Mouse (Mus musculus): ENCODE results near the gene Txlna. TPM values are rescaled to one million over a fixed set of nuclear protein-coding genes. Genes with fewer than 3 reads are reported as not detected.
A peak's percentile ranks its signal among the peaks of the same experiment; 100 is the strongest.

Txlna gene
- polyA plus RNA-seq (2014; fragmentation: Nextera tagmentation; extraction: Ambion mirVana), result 104 and 108 TPM in 2 replicates

DNA sequence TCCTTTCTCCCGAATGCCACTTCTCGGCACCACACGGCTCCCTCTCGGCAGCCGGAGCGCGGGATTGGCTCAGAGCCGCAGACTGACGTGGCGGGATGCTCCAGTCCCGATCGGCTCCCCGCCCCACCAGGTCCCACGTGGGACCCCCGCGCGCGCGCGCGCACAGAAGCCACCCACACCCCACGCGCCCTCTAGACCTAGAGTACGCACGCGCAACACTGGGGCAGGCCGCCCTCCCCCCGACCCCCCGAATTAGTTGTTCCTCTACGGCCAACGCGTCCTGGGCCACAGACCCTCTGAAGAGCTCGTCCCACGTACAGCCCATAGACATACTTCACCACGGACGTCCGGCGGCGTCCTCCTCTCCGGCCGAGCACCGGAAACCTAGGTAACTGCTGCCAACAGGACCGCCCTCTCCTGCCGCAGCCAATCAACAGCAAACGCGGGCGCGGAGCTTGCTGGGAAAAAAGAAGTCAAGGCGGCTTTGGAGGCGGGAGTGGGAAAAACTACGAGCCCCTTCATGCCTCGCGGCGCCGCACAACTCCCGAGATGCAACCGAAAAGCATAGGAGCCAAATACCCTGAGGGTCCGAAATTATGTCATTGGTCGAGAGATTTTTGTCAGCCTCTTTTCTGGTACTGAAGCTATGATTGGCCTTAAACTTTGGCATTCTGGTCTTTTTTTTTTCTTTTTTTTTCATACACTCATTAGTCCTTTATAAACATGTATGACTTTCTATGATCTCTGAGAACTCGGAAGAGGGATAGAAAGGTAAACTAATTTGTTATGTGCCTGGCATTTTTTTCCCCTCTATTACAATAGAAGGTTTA, at the start of gene Txlna:
Txlna (minus strand) TSS at position 428 of the 830 bp plus-strand sequence.
- Histone ChIP-seq H3K27ac (ENCODE audit: low read depth, low read length) (peak within 1 kb of the TSS; percentile 76), H3K9ac (ENCODE audit: low read length) (peak within 1 kb of the TSS; percentile 76), H3K9me3 (ENCODE audit: control insufficient read depth, low read length) (no peaks in the 10 kb centered on the region), H3K4me2 (ENCODE audit: low read depth) (peak within 1 kb of the TSS; percentile 96), H3K4me3 (ENCODE audit: low read depth, low read length) (peak within 1 kb of the TSS; percentile 67), H3K4me1 (ENCODE audit: control insufficient read depth, insufficient read depth, low read length) (peaks cover 11% of the 10 kb centered on the region), H3K27me3 (ENCODE audit: control insufficient read depth, insufficient read depth, low read length) (no peaks in the 10 kb centered on the region), H3K36me3 (ENCODE audit: control insufficient read depth, insufficient read depth, low read length) (peaks cover 18% of the 10 kb centered on the region)
- ATAC-seq (ENCODE audit: insufficient read depth, low FRiP score, low TSS enrichment), result peak; percentile 94
- WGBS, result under 1% methylated on average over 60 of the region's 60 CpGs
- peak; percentile 98 for DNase-seq (ENCODE audit: low spot score)

DNA sequence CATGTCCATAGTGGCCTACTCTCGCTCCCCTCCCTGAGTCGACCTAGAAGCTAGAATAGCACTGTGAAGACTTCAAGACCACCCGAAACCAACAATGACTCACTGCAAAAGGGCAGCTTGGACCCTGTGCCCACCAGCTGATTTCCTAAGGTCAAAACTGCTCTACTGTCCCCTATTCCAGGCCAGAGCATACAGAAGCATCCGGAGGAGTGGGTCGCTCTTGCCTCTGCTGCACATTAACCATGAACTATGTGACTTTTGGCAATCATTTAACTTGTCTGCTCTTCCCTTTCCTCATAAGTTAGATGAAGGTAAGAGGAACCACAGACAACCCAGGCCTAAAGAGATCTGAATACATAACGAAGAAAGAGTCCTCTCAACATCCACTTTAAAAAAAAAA, 43.7 kb upstream of the Txlna start:
- Histone ChIP-seq H3K9ac (ENCODE audit: low read length) (no peak overlapping the region), H3K9me3 (ENCODE audit: control insufficient read depth, low read length) (no peaks in the 10 kb centered on the region), H3K36me3 (ENCODE audit: control insufficient read depth, insufficient read depth, low read length) (peaks cover 28% of the 10 kb centered on the region), H3K4me2 (ENCODE audit: low read depth) (no peak overlapping the region), H3K4me3 (ENCODE audit: low read depth, low read length) (no peak overlapping the region), H3K4me1 (ENCODE audit: control insufficient read depth, insufficient read depth, low read length) (no peaks in the 10 kb centered on the region), H3K27me3 (ENCODE audit: control insufficient read depth, insufficient read depth, low read length) (no peaks in the 10 kb centered on the region), H3K27ac (ENCODE audit: low read depth, low read length) (no peak overlapping the region)
- WGBS, result 93% methylated on average over 6 of the region's 6 CpGs
- ATAC-seq (ENCODE audit: insufficient read depth, low FRiP score, low TSS enrichment) (no peak), DNase-seq (ENCODE audit: low spot score) (no peak)

DNA sequence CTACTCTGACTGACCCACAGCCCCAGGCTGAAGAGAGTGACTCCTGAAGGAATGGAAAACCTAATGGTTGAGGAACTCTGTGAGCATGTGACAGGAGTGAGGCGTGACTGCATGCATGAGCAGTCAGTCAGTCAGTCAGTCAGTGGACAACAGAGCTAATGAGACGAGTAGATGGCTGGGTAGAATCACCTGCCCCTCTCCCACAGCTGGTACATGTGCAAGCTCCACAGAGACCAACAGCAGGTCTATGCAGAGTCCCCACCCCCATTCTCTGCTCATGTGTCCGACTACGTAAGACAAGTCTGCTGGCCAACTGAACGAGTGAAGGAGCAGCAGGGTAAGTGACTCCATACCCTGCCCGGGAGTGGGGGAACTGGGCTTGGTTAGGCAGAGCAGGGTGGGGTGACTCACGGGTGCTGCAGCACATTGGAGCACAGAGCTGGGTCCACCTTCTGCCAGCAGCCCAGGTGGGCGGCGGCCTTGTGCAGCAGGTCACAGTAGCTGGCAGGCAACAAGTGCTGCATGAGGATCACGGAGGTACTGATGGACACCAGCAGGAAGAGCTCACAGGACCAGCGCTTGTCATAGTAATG, 43.1 kb upstream of the Txlna start:
- H3K36me3 ChIP-seq (ENCODE audit: control insufficient read depth, insufficient read depth, low read length), result peaks cover 28% of the 10 kb centered on the region
- 90% methylated on average over 11 of the region's 11 CpGs for WGBS

DNA sequence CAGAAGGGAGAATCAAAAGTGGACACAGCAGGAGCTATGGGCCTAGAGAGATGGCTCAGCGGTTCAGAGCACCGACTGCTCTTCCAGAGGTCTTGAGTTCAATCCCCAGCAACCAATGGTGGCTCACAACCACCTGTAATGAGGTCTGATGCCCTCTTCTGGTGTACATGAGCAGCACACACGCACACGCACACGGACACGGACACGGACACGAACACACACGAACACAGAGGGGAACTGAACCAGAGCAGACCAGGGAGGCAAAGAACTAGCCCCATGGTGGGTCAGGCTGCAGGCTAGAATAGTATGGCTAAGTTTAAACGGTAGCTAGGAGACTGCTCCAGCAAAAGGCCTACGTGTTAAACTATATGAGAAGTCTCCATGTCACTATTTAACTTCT, 41.0 kb upstream of the Txlna start:
- Histone ChIP-seq H3K27me3 (ENCODE audit: control insufficient read depth, insufficient read depth, low read length) (no peaks in the 10 kb centered on the region), H3K36me3 (ENCODE audit: control insufficient read depth, insufficient read depth, low read length) (peaks cover 28% of the 10 kb centered on the region), H3K4me3 (ENCODE audit: low read depth, low read length) (no peak overlapping the region), H3K4me1 (ENCODE audit: control insufficient read depth, insufficient read depth, low read length) (no peaks in the 10 kb centered on the region), H3K9ac (ENCODE audit: low read length) (no peak overlapping the region), H3K4me2 (ENCODE audit: low read depth) (no peak overlapping the region), H3K9me3 (ENCODE audit: control insufficient read depth, low read length) (no peaks in the 10 kb centered on the region), H3K27ac (ENCODE audit: low read depth, low read length) (no peak overlapping the region)
- 96% methylated on average over 11 of the region's 11 CpGs for WGBS
- DNase-seq (ENCODE audit: low spot score) (no peak), ATAC-seq (ENCODE audit: insufficient read depth, low FRiP score, low TSS enrichment) (no peak)

More for the DNA sequence above, 43.1 kb upstream of the Txlna start:
- Histone ChIP-seq H3K9ac (ENCODE audit: low read length) (no peak overlapping the region), H3K4me3 (ENCODE audit: low read depth, low read length) (no peak overlapping the region), H3K4me1 (ENCODE audit: control insufficient read depth, insufficient read depth, low read length) (no peaks in the 10 kb centered on the region), H3K4me2 (ENCODE audit: low read depth) (no peak overlapping the region), H3K27ac (ENCODE audit: low read depth, low read length) (no peak overlapping the region), H3K27me3 (ENCODE audit: control insufficient read depth, insufficient read depth, low read length) (no peaks in the 10 kb centered on the region), H3K9me3 (ENCODE audit: control insufficient read depth, low read length) (no peaks in the 10 kb centered on the region)
- no peak for ATAC-seq (ENCODE audit: insufficient read depth, low FRiP score, low TSS enrichment)
- DNase-seq (ENCODE audit: low spot score), result no peak

DNA sequence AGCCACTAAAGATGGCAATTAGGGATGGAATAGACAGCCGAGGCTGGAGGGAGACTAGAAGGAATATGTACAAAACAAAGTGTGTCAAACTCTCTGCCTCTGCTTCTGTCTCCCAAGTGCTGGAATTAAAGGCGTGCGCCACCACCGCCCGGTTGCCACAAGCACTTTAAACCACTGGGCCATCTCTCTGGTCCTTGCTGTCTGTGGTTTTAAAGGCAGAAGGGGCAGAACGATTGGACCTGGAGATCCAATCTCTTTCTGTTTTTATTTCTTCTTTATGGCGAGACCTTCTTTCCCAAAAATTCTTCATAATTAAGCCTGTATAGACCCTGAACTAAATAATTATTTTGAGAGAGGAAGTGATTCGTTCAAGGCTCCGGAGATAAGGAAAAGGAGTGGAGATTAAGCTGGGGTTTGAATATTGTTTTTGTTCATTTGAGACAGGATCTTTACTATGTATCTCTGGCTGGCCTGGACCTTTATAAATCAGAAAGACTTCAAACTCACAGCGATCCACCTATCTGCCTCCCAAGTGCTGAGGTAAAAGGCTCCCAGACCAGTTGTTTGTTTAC, 32.1 kb upstream of the Txlna start:
- H3K27ac ChIP-seq (ENCODE audit: low read depth, low read length), result no peak overlapping the region
- 9% methylated on average over 10 of the region's 10 CpGs for WGBS
- no peak for DNase-seq (ENCODE audit: low spot score)

DNA sequence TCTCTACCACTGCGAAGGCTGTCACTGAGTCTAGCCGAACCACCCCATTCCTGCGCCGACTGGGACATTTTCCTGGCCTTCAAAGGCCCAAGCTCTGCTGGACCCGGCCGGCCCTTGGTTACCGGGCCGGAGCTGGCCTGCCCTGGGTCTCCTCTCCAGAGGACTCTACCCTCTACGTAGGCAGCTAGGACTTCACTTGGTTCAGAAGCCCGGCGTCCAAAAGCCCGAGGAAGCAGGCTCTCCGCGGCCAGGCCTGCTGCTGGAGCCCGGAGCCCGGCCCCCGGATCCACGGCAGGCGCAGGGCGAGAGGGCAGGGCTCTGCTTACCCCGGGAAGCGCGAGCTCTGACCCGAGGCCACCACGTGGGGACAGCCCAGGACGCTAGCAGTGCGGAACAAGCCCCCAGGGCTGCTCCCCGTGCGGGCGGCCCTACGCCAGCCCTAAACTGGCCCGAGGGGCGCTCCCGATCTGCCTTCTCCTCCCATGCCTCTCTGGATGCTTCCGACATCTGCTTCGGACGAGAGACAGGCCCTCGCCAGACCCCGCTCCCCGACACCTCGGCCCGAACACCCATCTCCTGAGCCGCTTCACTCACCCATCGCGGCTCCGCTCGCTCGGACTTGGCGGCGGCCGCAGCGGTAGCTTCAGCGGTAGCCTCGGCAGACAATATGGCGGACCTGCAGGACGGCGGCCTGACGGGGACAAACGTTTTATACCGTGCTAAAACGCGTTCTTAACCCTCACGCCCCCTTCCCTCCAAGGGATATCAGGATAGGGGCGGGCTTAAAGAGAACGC, 31.4 kb upstream of the Txlna start, which contains the start of gene Kpna6:
Kpna6 (minus strand) TSS at position 685 of the 795 bp plus-strand sequence.
- Histone ChIP-seq H3K27me3 (ENCODE audit: control insufficient read depth, insufficient read depth, low read length) (no peaks in the 10 kb centered on the region), H3K4me1 (ENCODE audit: control insufficient read depth, insufficient read depth, low read length) (no peaks in the 10 kb centered on the region), H3K9ac (ENCODE audit: low read length) (peak within 1 kb of the TSS; percentile 88), H3K4me3 (ENCODE audit: low read depth, low read length) (peak within 1 kb of the TSS; percentile 98), H3K36me3 (ENCODE audit: control insufficient read depth, insufficient read depth, low read length) (peaks cover 5% of the 10 kb centered on the region; the same call in 1 of the 2 replicates), H3K9me3 (ENCODE audit: control insufficient read depth, low read length) (no peaks in the 10 kb centered on the region), H3K4me2 (ENCODE audit: low read depth) (peak within 1 kb of the TSS; percentile 89), H3K27ac (ENCODE audit: low read depth, low read length) (peak within 1 kb of the TSS; percentile 89)
- peak; percentile 91 for DNase-seq (ENCODE audit: low spot score)
- ATAC-seq (ENCODE audit: insufficient read depth, low FRiP score, low TSS enrichment), result peak; percentile 80
- WGBS, result under 1% methylated on average over 59 of the region's 65 CpGs

More for the DNA sequence above, 32.1 kb upstream of the Txlna start:
- peaks cover 5% of the 10 kb centered on the region; the same call in 1 of the 2 replicates for H3K36me3 ChIP-seq (ENCODE audit: control insufficient read depth, insufficient read depth, low read length)
- H3K4me3 ChIP-seq (ENCODE audit: low read depth, low read length), result peak overlapping the region; percentile 98
- ATAC-seq (ENCODE audit: insufficient read depth, low FRiP score, low TSS enrichment), result no peak
- H3K4me2 ChIP-seq (ENCODE audit: low read depth), result peak overlapping the region; percentile 89
- no peaks in the 10 kb centered on the region for H3K9me3 ChIP-seq (ENCODE audit: control insufficient read depth, low read length)
- H3K9ac ChIP-seq (ENCODE audit: low read length), result peak overlapping the region; percentile 88
- no peaks in the 10 kb centered on the region for H3K27me3 ChIP-seq (ENCODE audit: control insufficient read depth, insufficient read depth, low read length)
- no peaks in the 10 kb centered on the region for H3K4me1 ChIP-seq (ENCODE audit: control insufficient read depth, insufficient read depth, low read length)

DNA sequence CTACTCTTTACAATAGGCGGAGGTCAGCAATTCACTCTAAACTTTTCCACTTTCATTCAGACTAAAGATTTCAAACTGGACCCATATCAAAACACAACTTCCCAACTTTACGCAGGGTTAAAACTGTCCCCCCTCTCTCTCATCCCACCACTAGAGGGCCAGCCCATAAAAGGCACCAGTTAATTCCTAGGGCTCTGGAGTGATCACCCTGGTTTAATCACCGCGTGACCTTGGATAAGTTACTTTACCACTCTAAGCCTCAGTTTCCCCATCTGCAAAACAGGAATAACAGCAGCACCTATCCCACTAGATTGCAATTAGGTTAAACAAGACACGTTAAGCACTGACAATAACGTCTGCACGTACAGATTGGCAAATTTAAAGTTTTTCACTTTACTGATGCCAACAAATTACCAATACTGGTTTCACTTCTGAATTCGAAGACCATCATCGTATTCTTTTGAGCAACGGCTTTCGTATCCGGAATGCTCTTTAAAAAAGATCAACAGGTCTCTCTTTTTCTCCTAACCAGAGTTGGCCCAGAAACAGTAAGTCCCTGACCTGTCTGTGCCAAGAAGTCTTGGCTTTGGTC, 30.7 kb upstream of the Txlna start:
- ATAC-seq (ENCODE audit: insufficient read depth, low FRiP score, low TSS enrichment) (no peak), DNase-seq (ENCODE audit: low spot score) (peak; percentile 56)
- H3K4me3 ChIP-seq (ENCODE audit: low read depth, low read length), result peak overlapping the region; percentile 98
- no peaks in the 10 kb centered on the region for H3K9me3 ChIP-seq (ENCODE audit: control insufficient read depth, low read length)
- H3K36me3 ChIP-seq (ENCODE audit: control insufficient read depth, insufficient read depth, low read length), result peaks cover 3% of the 10 kb centered on the region; the same call in 1 of the 2 replicates
- no peaks in the 10 kb centered on the region for H3K27me3 ChIP-seq (ENCODE audit: control insufficient read depth, insufficient read depth, low read length)
- no peaks in the 10 kb centered on the region for H3K4me1 ChIP-seq (ENCODE audit: control insufficient read depth, insufficient read depth, low read length)
- no peak overlapping the region for H3K27ac ChIP-seq (ENCODE audit: low read depth, low read length)
- WGBS, result 11% methylated on average over 12 of the region's 12 CpGs
- H3K9ac ChIP-seq (ENCODE audit: low read length), result peak overlapping the region; percentile 88
- H3K4me2 ChIP-seq (ENCODE audit: low read depth), result peak overlapping the region; percentile 89

DNA sequence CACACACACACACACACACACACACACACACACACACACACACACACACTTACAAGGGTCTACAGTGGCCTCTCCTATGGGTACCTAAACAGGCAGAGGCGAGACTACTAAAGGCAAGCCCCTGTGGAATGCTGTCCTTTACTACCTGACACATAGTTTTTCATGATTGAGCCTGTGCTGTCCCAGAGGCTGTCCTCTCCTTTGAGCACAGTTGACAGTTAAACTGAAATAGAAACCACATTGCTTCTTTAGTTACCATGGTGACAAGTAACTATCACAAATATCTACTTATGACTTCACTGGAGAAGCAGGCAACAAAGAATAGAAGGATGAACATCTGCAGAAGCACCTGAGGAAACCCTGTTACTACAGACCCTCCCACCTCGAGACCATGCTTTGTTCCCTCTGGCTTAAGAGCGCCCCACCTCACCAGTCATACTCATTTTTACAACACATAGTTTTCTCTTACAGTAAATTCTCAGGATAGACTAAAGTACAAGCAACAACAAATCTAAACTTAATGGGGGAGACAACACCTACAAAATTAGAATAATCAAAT, 21.5 kb upstream of the Txlna start:
- H3K4me3 ChIP-seq (ENCODE audit: low read depth, low read length), result no peak overlapping the region
- H3K9me3 ChIP-seq (ENCODE audit: control insufficient read depth, low read length), result no peaks in the 10 kb centered on the region
- 86% methylated on average over 3 of the region's 3 CpGs for WGBS
- no peaks in the 10 kb centered on the region for H3K27me3 ChIP-seq (ENCODE audit: control insufficient read depth, insufficient read depth, low read length)
- H3K36me3 ChIP-seq (ENCODE audit: control insufficient read depth, insufficient read depth, low read length), result peaks cover 5% of the 10 kb centered on the region
- H3K4me1 ChIP-seq (ENCODE audit: control insufficient read depth, insufficient read depth, low read length), result no peaks in the 10 kb centered on the region
- H3K27ac ChIP-seq (ENCODE audit: low read depth, low read length), result no peak overlapping the region
- DNase-seq (ENCODE audit: low spot score) (no peak), ATAC-seq (ENCODE audit: insufficient read depth, low FRiP score, low TSS enrichment) (no peak)
- no peak overlapping the region for H3K9ac ChIP-seq (ENCODE audit: low read length)
- no peak overlapping the region for H3K4me2 ChIP-seq (ENCODE audit: low read depth)

Measured in neural tube, embryonic 11.5 days (tissue).